Mouse (Mus musculus) heart, postnatal 0 days (tissue): Measurements from ENCODE around the gene Tbxas1. TPM values are rescaled to one million over a fixed set of nuclear protein-coding genes. Genes with fewer than 3 reads are reported as not detected.

ENCODE experiments used
- ATAC-seq: fragments of 200-750 bp; cut with Nextera tagmentation; 2 replicates; pipeline ENCODE4 v1.8.0; 2017; ENCODE audit warnings: low read depth, moderate number of reproducible peaks, moderate library complexity; ENCODE audit not compliant: insufficient read depth
- DNase-seq: peaks from one replicate; pipeline ENCODE4 v3.0.0-alpha.2; 2016; ENCODE audit warnings: low spot score
- H3K27ac ChIP-seq: fragments of 300-500 bp; sonication (generic); 2 replicates; pipeline ENCODE4 v1.5.1; 2014; ENCODE audit warnings: low read depth, mild to moderate bottlenecking
- H3K27me3 ChIP-seq: fragments of 300-500 bp; sonication (generic); 2 replicates; pipeline ENCODE4 v1.6.1; 2014; ENCODE audit warnings: low read length, mixed read lengths; ENCODE audit not compliant: control insufficient read depth, insufficient read depth
- H3K36me3 ChIP-seq: fragments of 300-500 bp; sonication (generic); replicated peaks from 2 replicates; pipeline ENCODE4 v1.6.1; 2014; ENCODE audit warnings: low read length, mixed read lengths; ENCODE audit not compliant: control insufficient read depth, insufficient read depth
- H3K4me1 ChIP-seq: fragments of 300-500 bp; sonication (generic); 2 replicates; pipeline ENCODE4 v1.6.1; 2014; ENCODE audit warnings: antibody characterized with exemption; ENCODE audit not compliant: control insufficient read depth, insufficient read depth
- H3K4me2 ChIP-seq: fragments of 300-500 bp; sonication (generic); 2 replicates; pipeline ENCODE4 v1.6.1; 2014; ENCODE audit warnings: low read depth, mild to moderate bottlenecking, low read length, moderate library complexity
- H3K4me3 ChIP-seq: fragments of 300-500 bp; sonication (generic); 2 replicates; pipeline ENCODE4 v1.5.1; 2014; ENCODE audit warnings: low read depth, low read length
- H3K9ac ChIP-seq: fragments of 300-500 bp; sonication (generic); replicated peaks from 2 replicates; pipeline ENCODE4 v1.6.1; 2014; ENCODE audit warnings: low read depth, low read length, mixed read lengths
- H3K9me3 ChIP-seq: fragments of 300-500 bp; sonication (generic); replicated peaks from 2 replicates; pipeline ENCODE4 v1.6.1; 2016; ENCODE audit warnings: low read length; ENCODE audit not compliant: control insufficient read depth
- CTCF ChIP-seq: IDR thresholded peaks from 2 replicates; pipeline ENCODE4 v1.5.1; 2016; ENCODE audit warnings: antibody characterized with exemption, control low read depth, low read depth
- EP300 ChIP-seq: IDR thresholded peaks from 2 replicates; pipeline ENCODE4 v1.6.1; 2016; ENCODE audit warnings: antibody characterized with exemption, low read depth
- WGBS: fragments of 180-500 bp; shearing (Covaris S2); extraction: QIAGEN DNeasy Blood & Tissue Kit; methylation state at CpG from one replicate; pipeline ENCODE4 v1.1.7; 2014; 5-methylcytosine and 5-hydroxymethylcytosine counted together
- polyA plus RNA-seq: library from polyadenylated mRNA; unstranded; fragments of >200 nt; fragmentation: Nextera tagmentation; extraction: Ambion mirVana; gene quantifications from 2 replicates; pipeline ENCODE4 v1.2.1, GENCODE M21; 2015
- total RNA-seq: library from RNA; depleted of rRNA; stranded (reverse); fragments of >200 nt; gene quantifications from 2 replicates; pipeline ENCODE4 v1.2.3, GENCODE M21; 2014; ENCODE audit warnings: low replicate concordance

The Tbxas1 gene
- total and polyA plus RNA-seq, 2 experiments from 2014 or later, result 0.64 to 1.6 TPM

DNA sequence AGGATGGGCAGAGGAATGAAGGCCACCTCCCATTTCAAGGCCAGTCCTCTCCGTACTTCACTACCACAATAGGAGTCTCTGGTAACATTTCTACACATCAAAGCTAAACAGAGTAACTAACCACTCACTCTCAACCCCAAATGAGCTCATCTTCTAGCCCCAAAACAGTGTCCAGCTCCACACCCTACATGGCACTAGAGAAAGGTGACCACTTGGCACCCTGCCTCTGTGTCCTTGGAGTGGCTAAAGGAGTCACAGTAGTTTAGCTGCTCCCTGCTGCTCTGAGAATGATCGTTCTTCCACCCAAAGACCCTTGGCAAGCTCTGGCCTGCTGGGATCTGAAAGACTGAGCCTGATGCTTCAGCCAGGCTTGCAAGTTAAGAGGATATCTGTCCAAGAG, 109.4 kb downstream of the Tbxas1 start:
- WGBS, result 83% methylated on average over 2 of the region's 2 CpGs
- Histone ChIP-seq H3K27me3 (no peaks in the 10 kb centered on the region), H3K36me3 (no peaks in the 10 kb centered on the region), H3K27ac (no peak overlapping the region), H3K4me3 (no peak overlapping the region), H3K4me2 (no peak overlapping the region), H3K9ac (no peak overlapping the region), H3K4me1 (no peaks in the 10 kb centered on the region), H3K9me3 (no peaks in the 10 kb centered on the region)
- DNase-seq (no peak), ATAC-seq (no peak)
- TF ChIP-seq EP300, result no peak
- no peak for TF ChIP-seq CTCF

DNA sequence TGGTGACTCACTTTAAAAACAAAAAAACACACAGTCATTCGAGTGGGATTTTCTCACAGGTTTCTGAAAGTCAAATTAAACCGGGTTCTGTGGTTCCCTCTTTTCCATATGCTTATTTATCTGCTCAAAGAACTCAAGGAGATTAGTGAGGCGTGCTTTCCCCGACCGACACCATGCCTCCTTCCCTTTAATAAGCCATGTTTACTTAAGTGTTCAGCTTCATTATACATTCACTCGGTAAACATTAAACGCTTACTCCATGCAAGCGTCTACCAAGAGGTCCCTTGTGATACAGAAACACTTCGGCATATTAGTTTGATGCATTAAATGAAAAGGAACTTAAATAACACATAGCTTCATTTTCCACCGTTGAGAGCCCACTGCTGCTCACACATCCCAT, 111.4 kb downstream of the Tbxas1 start:
- no peaks in the 10 kb centered on the region for H3K4me1 ChIP-seq
- no peak overlapping the region for H3K27ac ChIP-seq
- H3K9me3 ChIP-seq, result no peaks in the 10 kb centered on the region
- H3K4me3 ChIP-seq, result no peak overlapping the region
- WGBS, result 69% methylated on average over 10 of the region's 10 CpGs
- no peak overlapping the region for H3K4me2 ChIP-seq
- H3K27me3 ChIP-seq, result no peaks in the 10 kb centered on the region
- no peaks in the 10 kb centered on the region for H3K36me3 ChIP-seq
- DNase-seq (no peak), ATAC-seq (no peak)
- H3K9ac ChIP-seq, result no peak overlapping the region
- TF ChIP-seq CTCF, result no peak

DNA sequence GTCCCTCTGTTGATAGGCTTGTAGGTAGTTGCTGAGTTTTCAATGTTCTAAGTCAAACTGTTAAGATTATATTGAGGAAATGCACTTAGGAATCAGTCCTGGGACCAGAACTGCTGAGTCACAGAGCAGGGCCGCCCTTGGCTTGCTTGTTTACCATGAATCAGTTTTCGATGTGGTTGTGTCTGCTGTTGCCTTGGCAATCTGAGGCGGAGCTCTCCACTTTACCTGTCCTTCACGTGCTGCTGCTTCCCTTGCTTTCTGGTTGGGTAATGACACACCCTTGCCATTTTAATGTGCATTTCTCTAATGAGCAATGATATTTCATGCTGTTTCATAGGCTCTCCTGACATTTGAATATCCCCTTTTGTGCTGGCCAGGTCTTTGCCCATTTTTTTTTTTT, 116.8 kb downstream of the Tbxas1 start:
- no peak overlapping the region for H3K4me3 ChIP-seq
- H3K27me3 ChIP-seq, result no peaks in the 10 kb centered on the region
- TF ChIP-seq EP300 (no peak), CTCF (no peak)
- no peaks in the 10 kb centered on the region for H3K4me1 ChIP-seq
- H3K4me2 ChIP-seq, result no peak overlapping the region
- no peak for ATAC-seq
- no peaks in the 10 kb centered on the region for H3K36me3 ChIP-seq
- H3K9me3 ChIP-seq, result no peaks in the 10 kb centered on the region
- H3K27ac ChIP-seq, result no peak overlapping the region
- no peak for DNase-seq
- 53% methylated on average over 4 of the region's 4 CpGs for WGBS
- H3K9ac ChIP-seq, result no peak overlapping the region

DNA sequence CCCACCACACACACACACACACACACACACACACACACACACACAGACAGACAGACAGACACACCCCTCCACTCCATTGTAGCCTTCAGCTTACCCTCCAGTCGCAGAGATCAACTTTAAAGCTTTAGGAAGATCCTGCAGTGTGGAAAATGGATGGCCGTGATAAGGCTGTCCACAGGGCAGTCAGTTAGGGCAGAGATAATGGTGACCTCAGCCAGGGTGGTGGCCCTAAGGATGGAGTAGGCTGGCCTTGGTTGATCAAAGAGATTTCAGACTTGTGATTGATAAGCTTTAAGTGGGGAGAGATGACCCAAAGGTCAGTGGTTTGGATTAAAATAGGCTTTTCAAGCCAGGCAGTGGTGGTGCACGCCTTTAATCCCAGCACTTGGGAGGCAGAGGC, 120.6 kb downstream of the Tbxas1 start:
- Histone ChIP-seq H3K27me3 (no peaks in the 10 kb centered on the region), H3K4me1 (no peaks in the 10 kb centered on the region), H3K9ac (no peak overlapping the region), H3K36me3 (no peaks in the 10 kb centered on the region), H3K9me3 (no peaks in the 10 kb centered on the region), H3K4me3 (no peak overlapping the region), H3K4me2 (no peak overlapping the region), H3K27ac (no peak overlapping the region)
- 60% methylated on average over 3 of the region's 3 CpGs for WGBS
- DNase-seq, result no peak
- ATAC-seq, result no peak
- no peak for TF ChIP-seq EP300
- TF ChIP-seq CTCF, result no peak

DNA sequence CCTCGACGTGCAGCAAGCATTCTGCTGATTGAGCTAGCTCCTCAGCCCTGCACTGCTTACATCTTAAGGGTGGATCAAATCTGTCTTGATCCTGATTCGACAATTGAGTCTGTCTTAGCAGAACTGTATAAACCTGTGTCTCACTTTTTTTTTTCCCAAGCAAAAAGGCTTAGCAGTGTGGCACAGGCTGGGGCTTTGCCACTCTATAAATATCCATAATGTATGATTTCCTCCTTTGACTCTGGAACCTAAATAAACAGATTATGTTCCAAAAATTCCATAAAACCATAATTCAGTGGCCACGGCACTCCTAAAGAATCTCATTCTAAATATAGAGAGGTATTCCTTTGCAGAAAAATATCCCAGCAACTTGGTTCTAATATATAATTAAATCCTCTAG, 122.6 kb downstream of the Tbxas1 start:
- Histone ChIP-seq H3K9me3 (no peaks in the 10 kb centered on the region), H3K4me1 (no peaks in the 10 kb centered on the region), H3K9ac (no peak overlapping the region), H3K4me2 (no peak overlapping the region), H3K36me3 (no peaks in the 10 kb centered on the region), H3K27ac (no peak overlapping the region), H3K4me3 (no peak overlapping the region), H3K27me3 (no peaks in the 10 kb centered on the region)
- TF ChIP-seq EP300 (no peak), CTCF (no peak)
- 76% methylated on average over 4 of the region's 4 CpGs for WGBS
- ATAC-seq (no peak), DNase-seq (no peak)

DNA sequence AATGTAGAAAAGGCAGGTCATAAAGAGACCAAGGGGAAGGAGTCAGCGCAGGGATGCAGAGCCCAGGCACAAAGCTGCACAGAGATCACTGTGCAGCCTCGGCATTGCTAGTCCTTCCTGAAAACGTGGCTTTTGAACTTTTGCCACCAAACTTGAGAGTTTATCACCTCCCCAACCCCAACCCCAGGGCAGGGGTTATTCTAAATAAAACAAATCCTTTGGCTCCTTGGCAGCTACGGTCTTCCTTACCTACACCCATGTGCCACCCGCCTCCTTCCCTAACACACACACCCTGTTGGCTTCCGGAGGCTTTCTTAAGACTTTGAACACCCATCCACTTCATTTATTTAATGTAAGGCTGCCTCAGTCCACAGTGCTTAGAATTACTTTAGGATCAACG, 127.9 kb downstream of the Tbxas1 start:
- DNase-seq (no peak), ATAC-seq (no peak)
- H3K36me3 ChIP-seq, result no peaks in the 10 kb centered on the region
- 0 out of 2 replicates have a peak, but pooled peaks cover 7% of the 10 kb centered on the region for H3K4me1 ChIP-seq
- H3K9me3 ChIP-seq, result no peaks in the 10 kb centered on the region
- H3K27me3 ChIP-seq, result no peaks in the 10 kb centered on the region
- H3K4me2 ChIP-seq, result no peak overlapping the region
- TF ChIP-seq EP300 (no peak), CTCF (no peak)
- 68% methylated on average over 7 of the region's 7 CpGs for WGBS
- H3K9ac ChIP-seq, result no peak overlapping the region
- no peak overlapping the region for H3K27ac ChIP-seq
- H3K4me3 ChIP-seq, result no peak overlapping the region
